Mouse (Mus musculus) MEL (cell line): Measurements from ENCODE around the gene Rsph1.

Experiments
- POLR2A ChIP-seq, 2 experiments: IDR thresholded peaks; 2 replicates each; pipeline ENCODE4 v1.6.1; 2011 to 2012; ENCODE audit warnings: low read length in 2 of 2, mild to moderate bottlenecking in 2 of 2, control low read depth in 1 of 2, improper control_type of control experiment in 1 of 2, low read depth in 1 of 2, moderate library complexity in 1 of 2; ENCODE audit not compliant: control insufficient read depth in 1 of 2, insufficient read depth in 1 of 2, poor library complexity in 1 of 2
- ZC3H11A ChIP-seq: IDR thresholded peaks from 2 replicates; pipeline ENCODE4 v1.6.1; 2012; ENCODE audit warnings: low read depth, mild to moderate bottlenecking, inconsistent platforms, low read length, improper control_type of control experiment

DNA sequence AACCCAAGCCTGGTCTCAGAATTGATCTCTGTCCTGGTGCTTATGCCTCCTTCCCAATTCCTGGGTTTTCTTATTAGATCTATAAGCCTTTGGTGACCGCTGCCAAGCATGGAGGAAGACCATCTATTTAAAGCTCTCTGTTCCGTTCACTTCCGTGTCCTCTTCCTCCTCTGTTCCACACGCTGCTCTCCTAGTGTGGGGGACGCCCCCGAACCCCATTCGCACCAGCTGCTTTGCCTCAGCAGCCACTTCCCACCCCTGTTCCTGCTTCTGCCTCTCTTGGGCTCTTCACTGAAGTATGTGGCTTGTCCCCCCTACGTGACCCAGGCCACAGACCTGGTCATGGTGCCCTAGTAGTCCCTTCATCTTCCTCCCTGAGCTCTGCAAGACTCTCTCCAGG, 47.0 kb upstream of the Rsph1 start:
- TF ChIP-seq POLR2A (IDR thresholded peaks at IDR 0.05; ENCODE audit: control insufficient read depth in 1 of 2, insufficient read depth in 1 of 2, low read depth in 1 of 2, low read length in 2 of 2, poor library complexity in 1 of 2) = no peak
- no peak for TF ChIP-seq ZC3H11A
